Mouse (Mus musculus) forebrain, embryonic 12.5 days (tissue): ENCODE measurements around the gene Fam240a. TPM values are rescaled to one million over a fixed set of nuclear protein-coding genes. Genes with fewer than 3 reads are reported as not detected.

ENCODE experiments used
- ATAC-seq: fragments of 200-750 bp; cut with Nextera tagmentation; 2 replicates; pipeline ENCODE4 v1.8.0; 2017; ENCODE audit warnings: moderate TSS enrichment; ENCODE audit not compliant: low FRiP score
- H3K27ac ChIP-seq: fragments of 300-500 bp; sonication (generic); 2 replicates; pipeline ENCODE4 v1.5.1; 2016; ENCODE audit warnings: mild to moderate bottlenecking
- H3K27me3 ChIP-seq: fragments of 300-500 bp; sonication (generic); 2 replicates; pipeline ENCODE4 v1.6.1; 2016; ENCODE audit warnings: mild to moderate bottlenecking
- H3K36me3 ChIP-seq: fragments of 300-500 bp; sonication (generic); replicated peaks from 2 replicates; pipeline ENCODE4 v1.6.1; 2016; ENCODE audit warnings: mild to moderate bottlenecking
- H3K4me1 ChIP-seq: fragments of 300-500 bp; sonication (generic); 2 replicates; pipeline ENCODE4 v1.6.1; 2016
- H3K4me2 ChIP-seq: fragments of 300-500 bp; sonication (generic); 2 replicates; pipeline ENCODE4 v1.6.1; 2016; ENCODE audit warnings: mild to moderate bottlenecking, moderate library complexity
- H3K4me3 ChIP-seq: fragments of 300-500 bp; sonication (generic); replicated peaks from 2 replicates; pipeline ENCODE4 v1.5.1; 2016; ENCODE audit warnings: mild to moderate bottlenecking
- H3K9ac ChIP-seq: fragments of 300-500 bp; sonication (generic); 2 replicates; pipeline ENCODE4 v1.6.1; 2016; ENCODE audit warnings: mild to moderate bottlenecking
- H3K9me3 ChIP-seq: fragments of 300-500 bp; sonication (generic); 2 replicates; pipeline ENCODE4 v1.6.1; 2016
- WGBS: fragments of 180-500 bp; shearing (Covaris S2); methylation state at CpG from one replicate; pipeline ENCODE4 v1.1.7; 2016; 5-methylcytosine and 5-hydroxymethylcytosine counted together
- polyA plus RNA-seq: library from polyadenylated mRNA; unstranded; fragments of >200 nt; fragmentation: Nextera tagmentation; extraction: Ambion mirVana; gene quantifications from 2 replicates; pipeline ENCODE4 v1.2.1, GENCODE M21; 2016

The Fam240a gene
- polyA plus RNA-seq, 1 experiment from 2014 or later: not detected

DNA sequence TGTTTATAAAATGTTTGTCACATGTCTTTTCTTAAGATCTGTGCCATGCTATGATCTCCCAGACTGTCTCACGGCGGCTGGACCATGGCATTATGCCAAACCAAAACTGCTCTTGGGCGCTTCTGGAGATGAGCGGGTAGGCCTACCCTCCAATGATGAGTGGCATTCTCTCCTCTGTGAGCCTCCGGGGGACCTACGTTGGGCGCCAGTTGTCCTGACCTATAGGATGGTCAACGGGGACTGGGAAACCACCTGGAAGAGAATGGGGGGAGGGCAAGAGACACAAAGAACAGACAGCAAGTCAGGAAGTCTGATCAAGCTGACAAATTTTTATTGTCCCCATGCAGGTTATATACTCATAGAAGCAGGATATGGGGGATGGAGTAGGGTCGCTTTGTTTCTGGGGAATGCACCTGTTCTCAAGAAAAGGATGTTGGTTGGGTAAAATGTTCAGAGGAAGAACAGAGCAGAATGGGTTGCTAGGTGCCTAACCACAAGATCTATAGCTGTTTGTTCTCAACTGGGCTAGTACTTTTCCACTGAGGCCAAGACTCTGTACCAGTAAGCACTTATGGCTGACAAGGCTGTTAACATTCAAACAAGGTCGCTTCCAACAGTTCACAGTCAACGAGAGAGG lies 9.3 kb downstream of the Fam240a start:
- Histone ChIP-seq H3K9me3 (0 out of 2 replicates have a peak, but pooled peaks cover 3% of the 10 kb centered on the region), H3K27ac (no peak overlapping the region), H3K4me1 (no peaks in the 10 kb centered on the region), H3K4me3 (no peak overlapping the region), H3K36me3 (no peaks in the 10 kb centered on the region), H3K27me3 (no peaks in the 10 kb centered on the region), H3K9ac (no peak overlapping the region), H3K4me2 (no peak overlapping the region)
- 92% methylated on average over 11 of the region's 11 CpGs for WGBS
- ATAC-seq: no peak

DNA sequence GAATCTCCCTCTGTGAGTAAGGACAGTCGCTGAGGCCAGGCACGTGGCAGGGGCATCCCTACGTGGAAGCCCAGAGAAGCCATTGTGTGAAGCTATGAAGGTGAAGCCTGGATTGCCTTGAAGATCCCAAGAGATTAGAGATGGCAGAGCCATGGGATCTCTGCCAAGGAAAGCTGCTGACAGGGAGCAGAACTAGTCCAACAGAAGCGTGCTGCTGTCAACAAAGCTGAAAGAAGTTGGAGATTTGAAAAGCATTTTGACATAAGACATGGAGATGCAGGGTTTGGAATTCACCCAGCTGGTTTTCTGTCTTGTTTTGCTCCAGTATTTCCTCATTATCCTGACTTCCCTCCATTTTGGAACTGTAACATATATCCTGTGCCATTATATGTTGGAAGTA lies 14.4 kb downstream of the Fam240a start:
- Histone ChIP-seq H3K4me2 (no peak overlapping the region), H3K36me3 (no peaks in the 10 kb centered on the region), H3K9me3 (0 out of 2 replicates have a peak, but pooled peaks cover 2% of the 10 kb centered on the region), H3K27me3 (no peaks in the 10 kb centered on the region; the same call in 1 of the 2 replicates), H3K27ac (no peak overlapping the region), H3K4me3 (no peak overlapping the region), H3K9ac (no peak overlapping the region), H3K4me1 (no peaks in the 10 kb centered on the region)
- 90% methylated on average over 4 of the region's 4 CpGs for WGBS
- ATAC-seq: no peak

DNA sequence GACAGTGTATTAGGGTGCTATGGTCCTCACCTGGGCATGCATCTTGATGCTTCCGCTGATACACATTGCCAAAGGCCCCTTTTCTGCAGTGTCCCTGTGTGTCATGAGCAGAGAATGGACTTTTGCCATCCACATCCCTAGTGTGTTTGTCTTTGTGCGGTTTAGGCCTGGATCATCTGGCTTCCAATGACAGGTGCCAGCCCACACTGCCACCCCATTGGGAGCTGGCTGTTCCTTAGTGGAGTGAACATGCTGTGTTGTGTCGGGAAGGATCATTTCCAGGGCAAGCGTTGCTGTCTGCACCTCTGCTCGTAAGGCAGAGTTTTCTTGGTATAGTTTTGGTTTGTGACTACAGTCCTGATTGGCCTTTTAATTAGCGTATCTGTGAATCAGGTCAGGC lies 15.5 kb downstream of the Fam240a start:
- 90% methylated on average over 6 of the region's 6 CpGs for WGBS
- no peak for ATAC-seq

DNA sequence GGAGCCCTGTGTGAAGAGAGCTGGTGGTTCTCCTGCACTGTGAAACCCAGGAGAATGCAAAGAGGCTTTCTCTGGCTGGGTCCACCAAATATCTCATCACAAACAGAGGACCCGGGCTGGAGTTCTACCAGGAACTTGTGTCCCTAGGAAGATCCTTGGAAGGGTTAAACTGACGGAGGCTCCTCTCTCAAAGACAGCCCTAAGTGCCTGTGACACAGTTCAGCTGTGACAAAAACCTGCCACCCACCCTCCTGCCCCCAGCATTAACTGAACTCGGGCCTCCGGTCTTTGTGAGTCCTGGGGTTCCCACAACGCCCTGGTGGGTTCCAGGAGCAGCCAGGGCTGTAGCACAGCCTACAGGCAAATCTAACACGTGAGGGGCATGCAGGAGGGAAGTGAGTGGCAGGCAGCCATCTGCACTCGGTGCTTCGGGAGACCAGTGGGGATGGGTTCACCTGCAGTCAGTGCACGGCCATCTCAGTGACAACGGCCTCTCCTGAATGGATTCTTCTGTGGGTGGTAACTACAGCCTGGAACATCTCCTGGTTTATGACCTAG lies 17.1 kb downstream of the Fam240a start:
- no peaks in the 10 kb centered on the region; the same call in 1 of the 2 replicates for H3K27me3 ChIP-seq
- H3K4me1 ChIP-seq: peaks cover 13% of the 10 kb centered on the region
- no peak for ATAC-seq
- no peaks in the 10 kb centered on the region for H3K9me3 ChIP-seq
- H3K36me3 ChIP-seq: no peaks in the 10 kb centered on the region
- no peak overlapping the region for H3K4me3 ChIP-seq
- no peak overlapping the region for H3K27ac ChIP-seq
- WGBS: 65% methylated on average over 10 of the region's 10 CpGs
- H3K9ac ChIP-seq: no peak overlapping the region
- no peak overlapping the region for H3K4me2 ChIP-seq

More for the DNA sequence above, 15.5 kb downstream of the Fam240a start:
- no peaks in the 10 kb centered on the region for H3K9me3 ChIP-seq
- H3K9ac ChIP-seq: no peak overlapping the region
- H3K27ac ChIP-seq: no peak overlapping the region
- no peaks in the 10 kb centered on the region for H3K36me3 ChIP-seq
- H3K4me1 ChIP-seq: peaks cover 6% of the 10 kb centered on the region
- no peaks in the 10 kb centered on the region; the same call in 1 of the 2 replicates for H3K27me3 ChIP-seq
- no peak overlapping the region for H3K4me2 ChIP-seq
- no peak overlapping the region for H3K4me3 ChIP-seq

DNA sequence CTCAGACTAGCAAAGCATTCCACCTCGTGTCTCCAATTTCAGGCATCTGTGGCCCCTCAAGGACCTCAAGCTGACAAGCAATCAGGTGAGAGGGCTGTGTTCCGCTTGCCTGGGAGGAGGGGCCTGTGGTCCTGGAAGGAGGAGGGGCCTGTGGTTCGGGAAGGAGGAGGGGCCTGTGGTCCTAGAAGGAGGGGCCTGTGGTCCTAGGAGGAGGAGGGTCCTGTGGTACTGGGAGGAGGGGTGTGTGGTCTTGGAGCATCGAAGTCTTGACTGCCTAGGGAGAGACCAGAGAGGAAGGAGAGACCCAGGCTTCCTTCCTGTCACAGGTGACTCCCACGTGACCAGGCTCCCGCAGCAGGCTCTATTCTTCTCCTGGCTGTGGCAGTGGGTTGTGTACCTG lies 20.1 kb downstream of the Fam240a start:
- Histone ChIP-seq H3K9me3 (no peaks in the 10 kb centered on the region), H3K9ac (0 out of 2 replicates have a peak overlapping the region, but pooled peaks have one; percentile 12), H3K27me3 (no peaks in the 10 kb centered on the region; the same call in 1 of the 2 replicates), H3K4me1 (peaks cover 13% of the 10 kb centered on the region), H3K4me2 (peak overlapping the region; percentile 22), H3K4me3 (peak overlapping the region; percentile 9; the same call in 1 of the 2 replicates), H3K27ac (no peak overlapping the region), H3K36me3 (no peaks in the 10 kb centered on the region)
- peak; percentile 64; the same call in 1 of the 2 replicates for ATAC-seq
- 7% methylated on average over 6 of the region's 6 CpGs for WGBS

DNA sequence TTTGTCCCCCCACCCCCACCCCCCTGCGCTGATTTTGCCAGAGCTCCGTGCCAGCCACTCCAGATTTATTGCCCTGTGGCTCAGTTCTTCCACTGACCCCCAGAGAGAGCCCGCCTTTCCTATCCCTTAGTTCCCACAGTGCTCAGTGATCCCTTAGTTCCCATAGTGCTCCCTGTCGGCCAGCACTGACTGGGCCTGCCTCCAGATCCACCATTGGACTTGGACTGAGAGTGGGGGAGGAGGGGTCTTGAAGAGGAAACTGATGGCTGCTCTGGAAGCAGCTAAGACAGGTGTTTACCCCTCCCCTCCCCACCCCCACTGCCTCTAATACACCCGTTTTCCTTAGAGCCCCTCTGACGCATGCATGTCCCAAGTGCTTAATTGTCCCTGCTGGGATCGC lies 20.7 kb downstream of the Fam240a start:
- H3K4me1 ChIP-seq: peaks cover 13% of the 10 kb centered on the region
- H3K27me3 ChIP-seq: no peaks in the 10 kb centered on the region; the same call in 1 of the 2 replicates
- no peaks in the 10 kb centered on the region for H3K36me3 ChIP-seq
- peak; percentile 58; the same call in 1 of the 2 replicates for ATAC-seq
- no peaks in the 10 kb centered on the region for H3K9me3 ChIP-seq
- peak overlapping the region; percentile 22 for H3K4me2 ChIP-seq
- no peak overlapping the region for H3K9ac ChIP-seq
- H3K27ac ChIP-seq: no peak overlapping the region
- WGBS: 13% methylated on average over 7 of the region's 7 CpGs
- H3K4me3 ChIP-seq: no peak overlapping the region

DNA sequence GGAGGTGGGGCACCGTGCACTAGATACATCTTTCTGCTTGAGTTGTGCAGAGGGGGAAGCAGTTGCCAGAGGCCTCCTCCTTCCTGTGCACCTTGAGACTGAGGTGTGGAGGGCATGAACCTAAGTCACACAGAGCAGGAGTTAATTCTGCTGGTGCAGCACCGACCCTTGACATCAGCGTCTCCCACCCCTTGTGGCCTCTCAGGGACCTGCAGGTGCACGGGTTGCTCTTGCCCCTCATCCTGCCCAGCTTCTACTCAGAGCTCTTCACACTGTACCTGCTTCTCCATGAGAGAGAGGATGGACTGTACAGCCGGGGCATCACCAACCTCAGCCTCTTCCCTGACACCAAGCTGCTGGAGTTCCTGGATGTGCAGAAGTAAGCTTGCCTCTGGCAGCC lies 21.2 kb downstream of the Fam240a start:
- H3K9me3 ChIP-seq: no peaks in the 10 kb centered on the region
- ATAC-seq: no peak
- H3K4me1 ChIP-seq: peaks cover 13% of the 10 kb centered on the region
- 54% methylated on average over 5 of the region's 5 CpGs for WGBS
- no peaks in the 10 kb centered on the region for H3K36me3 ChIP-seq
- no peak overlapping the region for H3K4me2 ChIP-seq
- H3K27ac ChIP-seq: no peak overlapping the region
- H3K9ac ChIP-seq: no peak overlapping the region
- peaks cover 3% of the 10 kb centered on the region for H3K27me3 ChIP-seq
- H3K4me3 ChIP-seq: no peak overlapping the region

DNA sequence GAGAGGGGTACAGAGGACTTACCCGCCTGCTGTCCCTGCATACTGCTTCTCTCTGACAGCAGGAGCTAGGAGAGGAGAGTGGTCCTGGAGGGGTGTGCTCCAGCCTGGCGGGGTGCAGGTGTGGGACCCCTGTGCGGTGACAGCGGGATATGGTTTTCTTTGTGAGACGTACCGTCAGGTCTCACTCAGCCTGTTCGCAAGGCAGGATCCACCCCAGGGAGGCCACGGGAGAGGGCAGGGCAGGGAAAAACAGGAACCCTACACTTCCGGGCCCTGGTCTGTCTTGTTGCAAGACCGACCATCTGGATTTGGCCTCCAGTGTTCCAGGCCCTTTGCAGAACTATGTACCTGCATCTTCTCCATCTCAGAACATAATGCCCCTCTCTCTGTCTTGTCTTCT lies 23.2 kb downstream of the Fam240a start:
- no peak overlapping the region for H3K9ac ChIP-seq
- no peak for ATAC-seq

DNA sequence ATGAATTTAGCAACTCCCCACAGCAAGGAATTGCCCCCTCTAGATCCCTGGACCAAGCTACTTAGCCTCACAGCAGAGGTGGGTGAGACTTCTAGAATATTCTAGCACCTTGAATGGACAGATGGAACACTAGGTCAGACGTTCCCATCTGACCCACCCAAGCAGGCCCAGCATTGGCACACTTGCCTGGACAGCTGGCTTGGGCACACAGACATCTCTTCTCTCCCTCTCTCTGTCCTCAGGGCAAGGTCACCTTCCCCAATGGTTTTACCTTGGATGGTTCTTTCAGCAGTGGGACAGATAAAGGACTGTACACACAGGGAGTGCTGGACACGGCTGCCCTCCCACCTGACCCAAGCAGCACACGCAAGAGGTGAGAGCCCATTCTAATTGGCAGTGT lies 24.1 kb downstream of the Fam240a start:
- 77% methylated on average over 3 of the region's 3 CpGs for WGBS
- H3K4me1 ChIP-seq: peaks cover 20% of the 10 kb centered on the region
- no peaks in the 10 kb centered on the region for H3K36me3 ChIP-seq
- H3K9me3 ChIP-seq: no peaks in the 10 kb centered on the region
- no peak overlapping the region for H3K9ac ChIP-seq
- no peak overlapping the region for H3K4me3 ChIP-seq
- ATAC-seq: no peak
- H3K27ac ChIP-seq: no peak overlapping the region
- H3K27me3 ChIP-seq: peaks cover 7% of the 10 kb centered on the region; the same call in 1 of the 2 replicates
- no peak overlapping the region for H3K4me2 ChIP-seq

More for the DNA sequence above, 23.2 kb downstream of the Fam240a start:
- Histone ChIP-seq H3K4me3 (no peak overlapping the region), H3K9me3 (no peaks in the 10 kb centered on the region), H3K4me2 (no peak overlapping the region), H3K27me3 (peaks cover 7% of the 10 kb centered on the region), H3K27ac (no peak overlapping the region), H3K36me3 (no peaks in the 10 kb centered on the region), H3K4me1 (peaks cover 20% of the 10 kb centered on the region)
- 79% methylated on average over 10 of the region's 10 CpGs for WGBS

DNA sequence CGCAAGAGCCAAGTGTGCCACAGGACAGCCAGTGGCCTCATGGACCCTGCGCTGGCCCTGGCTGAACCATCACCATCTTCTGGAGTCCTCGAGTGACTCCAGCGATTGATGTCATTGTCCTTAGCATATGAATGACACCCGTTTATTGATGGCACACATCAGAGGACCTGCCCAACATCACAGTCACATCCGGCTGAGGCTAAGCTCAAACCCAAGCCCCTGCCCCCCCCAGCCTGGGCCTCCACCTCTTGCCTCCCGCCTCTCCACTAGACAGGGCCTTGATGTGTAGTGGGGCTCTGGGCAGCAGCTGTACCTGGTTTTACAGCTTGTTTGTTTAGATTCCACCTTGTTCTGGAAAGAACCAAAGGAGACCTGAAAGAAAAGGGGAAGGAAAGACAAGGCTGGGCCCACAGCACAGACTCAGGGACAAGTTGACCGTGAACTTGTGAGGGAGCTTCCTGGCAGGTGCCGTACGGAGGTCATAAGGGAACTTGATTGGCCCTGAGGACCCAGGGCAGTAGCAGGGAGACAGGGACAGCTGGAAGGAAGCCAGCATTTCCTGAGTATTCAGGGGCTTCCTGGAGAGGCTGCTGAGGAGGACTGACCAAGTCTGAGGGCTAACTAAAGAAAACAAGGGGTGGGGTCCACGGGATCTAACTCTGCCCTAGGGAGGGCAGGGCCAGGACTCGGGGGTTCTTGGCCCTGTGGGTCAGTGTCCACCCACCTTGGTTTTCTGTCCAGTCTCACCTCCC lies 25.4 kb downstream of the Fam240a start:
- Histone ChIP-seq H3K36me3 (no peaks in the 10 kb centered on the region), H3K27ac (no peak overlapping the region), H3K27me3 (peaks cover 7% of the 10 kb centered on the region; the same call in 1 of the 2 replicates), H3K4me3 (no peak overlapping the region), H3K9ac (no peak overlapping the region), H3K4me1 (peaks cover 14% of the 10 kb centered on the region), H3K4me2 (no peak overlapping the region), H3K9me3 (no peaks in the 10 kb centered on the region)
- no peak for ATAC-seq
- WGBS: 87% methylated on average over 12 of the region's 12 CpGs

DNA sequence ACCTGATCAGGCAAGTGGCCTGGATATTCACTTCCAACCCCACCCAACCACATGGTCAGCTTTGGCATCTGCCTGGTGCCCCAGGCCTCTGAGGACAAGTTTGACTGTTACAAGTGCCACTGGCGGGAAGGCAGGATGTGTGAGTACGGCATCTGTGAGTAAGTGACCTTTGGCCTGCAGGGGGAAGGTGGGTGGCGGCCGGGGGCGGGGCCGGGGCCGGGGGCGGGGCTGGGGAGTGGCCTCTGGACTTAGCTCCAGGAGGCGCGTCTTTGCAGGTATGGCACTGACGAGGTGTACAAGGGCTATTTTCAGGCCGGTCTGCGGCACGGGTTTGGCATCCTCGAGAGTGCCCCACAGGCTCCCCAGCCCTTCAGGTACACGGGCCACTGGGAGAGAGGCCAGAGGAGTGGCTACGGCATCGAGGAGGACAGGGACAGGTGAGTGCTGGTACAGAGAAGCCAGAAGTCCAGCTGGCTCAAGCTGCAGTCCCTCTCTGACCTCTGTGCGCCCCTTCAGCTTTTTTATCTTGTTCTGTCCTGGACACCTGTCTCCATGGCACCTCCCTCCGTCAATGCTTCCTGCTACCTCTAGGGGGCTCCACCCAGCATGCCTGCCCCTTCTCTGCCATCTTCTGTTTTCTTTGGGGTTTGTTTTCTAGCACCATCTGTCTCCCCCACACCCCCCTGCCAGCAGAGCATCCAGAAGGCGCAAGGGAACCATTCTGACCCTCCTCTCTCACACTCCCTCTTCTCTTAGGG lies 26.5 kb downstream of the Fam240a start:
- no peaks in the 10 kb centered on the region for H3K9me3 ChIP-seq
- H3K36me3 ChIP-seq: no peaks in the 10 kb centered on the region
- H3K27me3 ChIP-seq: peaks cover 10% of the 10 kb centered on the region; the same call in 1 of the 2 replicates
- no peak overlapping the region; the same call in 1 of the 2 replicates for H3K4me2 ChIP-seq
- H3K9ac ChIP-seq: no peak overlapping the region
- H3K27ac ChIP-seq: no peak overlapping the region
- no peak overlapping the region for H3K4me3 ChIP-seq
- ATAC-seq: no peak
- 9% methylated on average over 20 of the region's 21 CpGs for WGBS
- H3K4me1 ChIP-seq: peaks cover 7% of the 10 kb centered on the region; the same call in 1 of the 2 replicates

DNA sequence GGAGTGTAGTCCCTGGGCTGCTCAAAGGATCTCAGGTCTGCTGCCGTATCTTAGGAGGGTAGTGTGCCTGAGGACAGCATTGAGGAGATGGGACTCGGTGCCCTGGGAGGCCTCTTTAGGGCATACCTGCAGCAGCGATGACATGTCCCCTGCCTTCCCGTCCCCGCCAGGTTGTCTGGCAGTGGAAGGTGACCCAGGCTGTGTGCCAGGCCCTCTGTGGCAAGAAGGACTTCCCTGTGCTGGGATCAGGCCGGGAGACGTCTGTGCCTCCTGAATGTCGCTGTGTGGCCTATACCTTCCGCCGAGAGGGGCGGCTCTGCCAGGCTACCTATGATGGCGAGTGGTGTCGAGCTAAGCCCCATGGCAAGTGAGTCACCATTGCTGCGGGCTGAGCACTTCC lies 27.7 kb downstream of the Fam240a start:
- no peak for ATAC-seq
- H3K27ac ChIP-seq: no peak overlapping the region
- 88% methylated on average over 14 of the region's 14 CpGs for WGBS

More for the DNA sequence above, 27.7 kb downstream of the Fam240a start:
- no peaks in the 10 kb centered on the region for H3K9me3 ChIP-seq
- H3K9ac ChIP-seq: no peak overlapping the region
- no peak overlapping the region for H3K4me3 ChIP-seq
- H3K27me3 ChIP-seq: peaks cover 10% of the 10 kb centered on the region; the same call in 1 of the 2 replicates
- H3K36me3 ChIP-seq: no peaks in the 10 kb centered on the region
- H3K4me1 ChIP-seq: peaks cover 7% of the 10 kb centered on the region; the same call in 1 of the 2 replicates
- no peak overlapping the region for H3K4me2 ChIP-seq
